Mouse (Mus musculus): ENCODE data around the gene Ewsr1. TPM values are rescaled to one million over a fixed set of nuclear protein-coding genes. Genes with fewer than 3 reads are reported as not detected.

Ewsr1 gene
- total RNA-seq, 2 experiments from 2014 or later = 259 to 301 TPM

DNA sequence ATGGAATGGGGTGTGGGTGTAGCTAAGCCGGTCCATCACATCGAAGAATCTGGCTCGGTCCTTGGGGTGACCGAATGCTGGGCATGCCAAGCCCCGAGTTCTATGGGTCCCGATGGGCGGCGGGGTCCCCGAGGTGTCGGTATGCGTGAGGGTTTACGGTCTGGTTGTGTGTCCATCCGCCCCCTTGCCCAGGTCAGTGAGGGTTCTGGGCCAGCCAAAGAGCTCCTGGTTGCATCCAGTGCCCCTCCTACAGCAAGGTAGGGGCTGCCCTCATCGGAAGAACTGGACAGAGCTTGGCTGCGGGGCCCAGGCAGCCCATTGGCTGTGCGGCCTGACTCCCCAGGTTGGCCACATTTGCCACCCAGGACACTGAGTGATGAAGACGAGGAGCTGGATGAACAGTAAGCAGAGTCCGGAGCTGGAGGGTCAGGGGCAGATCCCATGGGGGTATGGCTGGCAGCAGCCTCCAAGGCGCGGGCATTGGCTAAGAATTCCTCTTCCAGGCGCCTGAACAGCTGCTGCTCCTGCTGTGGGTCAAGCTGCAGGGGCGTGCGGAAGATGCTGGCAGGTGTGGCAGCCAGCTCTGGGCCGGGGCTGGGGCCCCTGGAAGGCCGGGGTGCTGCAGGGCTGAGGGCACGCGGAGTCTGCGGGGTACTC lies 38.2 kb downstream of the Ewsr1 start:
- DNase-seq (ENCODE audit: low spot score in 2 of 2) = peak in 1 of 2 experiments; percentile 32
- intact Hi-C loops (cut with DNase I) = no loop called here

DNA sequence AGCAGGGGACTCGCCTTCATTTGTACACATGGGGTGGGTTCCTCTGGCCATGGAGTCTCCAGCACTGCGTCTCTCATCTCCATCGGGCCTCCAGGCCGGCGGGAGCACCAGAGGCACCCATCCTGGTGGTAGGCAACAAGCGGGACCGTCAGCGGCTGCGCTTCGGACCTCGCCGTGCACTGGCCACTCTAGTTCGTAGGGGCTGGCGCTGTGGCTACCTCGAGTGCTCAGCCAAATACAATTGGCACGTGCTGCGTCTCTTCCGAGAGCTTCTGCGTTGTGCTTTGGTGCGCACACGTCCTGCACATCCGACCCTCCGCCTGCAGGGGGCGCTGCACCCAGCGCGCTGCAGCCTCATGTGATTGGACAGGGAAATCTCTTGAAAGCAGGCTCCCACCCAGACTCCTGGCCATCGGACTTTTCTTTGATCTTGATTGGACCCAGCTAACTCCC lies 39.3 kb downstream of the Ewsr1 start:
- intact Hi-C loops (cut with DNase I) = loop anchor here (2.0 kb wide), 1 partner anchor 17 kb away; no protein-coding TSS in a partner anchor
- peak; percentile 71 to 74 for DNase-seq (ENCODE audit: low spot score in 2 of 2)

DNA sequence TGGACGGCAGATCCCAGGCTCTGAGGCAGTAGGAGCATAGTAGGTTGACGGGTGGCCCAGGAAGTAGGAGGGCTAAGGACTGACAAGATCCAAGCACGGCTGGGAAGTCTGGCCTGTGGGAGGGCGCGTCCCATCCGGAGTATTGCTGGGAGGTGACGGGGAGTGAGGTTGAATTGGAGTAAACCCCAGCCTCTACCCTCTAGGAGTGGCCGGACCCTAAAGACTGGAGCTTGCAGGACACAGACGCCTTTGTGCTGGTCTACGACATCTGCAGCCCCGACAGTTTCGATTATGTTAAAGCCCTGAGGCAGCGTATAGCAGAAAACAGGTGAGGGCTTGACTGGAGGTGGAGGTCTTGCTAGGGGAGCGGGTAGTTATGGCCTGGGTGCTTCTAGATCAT lies 39.8 kb downstream of the Ewsr1 start:
- no peak for DNase-seq (ENCODE audit: low spot score in 2 of 2)
- intact Hi-C loops (cut with DNase I) = loop anchor here (2.0 kb wide), 1 partner anchor 16 kb away; no protein-coding TSS in a partner anchor

DNA sequence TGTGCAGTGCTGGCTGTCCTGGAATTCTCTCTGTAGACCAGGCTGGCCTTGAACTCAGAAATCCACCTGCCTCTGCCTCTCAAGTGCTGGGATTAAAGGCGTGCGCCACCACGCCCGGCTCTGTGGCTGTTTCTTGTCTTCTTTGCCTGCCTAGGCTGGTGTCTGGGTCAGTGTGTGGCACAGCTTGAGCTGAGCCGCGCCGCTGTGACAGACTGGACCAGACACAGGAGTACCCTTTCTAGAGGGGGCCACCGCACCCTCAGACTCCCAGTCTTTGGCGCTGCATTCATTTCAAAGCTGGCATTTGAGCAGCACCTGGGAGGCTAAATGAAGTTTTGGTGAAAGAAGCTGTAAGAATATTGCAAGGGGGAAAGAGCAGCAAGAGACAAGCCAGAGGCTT lies 40.3 kb downstream of the Ewsr1 start:
- intact Hi-C loops (cut with DNase I) = loop anchor here (2.0 kb wide), 1 partner anchor 16 kb away; no protein-coding TSS in a partner anchor
- DNase-seq (ENCODE audit: low spot score in 2 of 2) = no peak

DNA sequence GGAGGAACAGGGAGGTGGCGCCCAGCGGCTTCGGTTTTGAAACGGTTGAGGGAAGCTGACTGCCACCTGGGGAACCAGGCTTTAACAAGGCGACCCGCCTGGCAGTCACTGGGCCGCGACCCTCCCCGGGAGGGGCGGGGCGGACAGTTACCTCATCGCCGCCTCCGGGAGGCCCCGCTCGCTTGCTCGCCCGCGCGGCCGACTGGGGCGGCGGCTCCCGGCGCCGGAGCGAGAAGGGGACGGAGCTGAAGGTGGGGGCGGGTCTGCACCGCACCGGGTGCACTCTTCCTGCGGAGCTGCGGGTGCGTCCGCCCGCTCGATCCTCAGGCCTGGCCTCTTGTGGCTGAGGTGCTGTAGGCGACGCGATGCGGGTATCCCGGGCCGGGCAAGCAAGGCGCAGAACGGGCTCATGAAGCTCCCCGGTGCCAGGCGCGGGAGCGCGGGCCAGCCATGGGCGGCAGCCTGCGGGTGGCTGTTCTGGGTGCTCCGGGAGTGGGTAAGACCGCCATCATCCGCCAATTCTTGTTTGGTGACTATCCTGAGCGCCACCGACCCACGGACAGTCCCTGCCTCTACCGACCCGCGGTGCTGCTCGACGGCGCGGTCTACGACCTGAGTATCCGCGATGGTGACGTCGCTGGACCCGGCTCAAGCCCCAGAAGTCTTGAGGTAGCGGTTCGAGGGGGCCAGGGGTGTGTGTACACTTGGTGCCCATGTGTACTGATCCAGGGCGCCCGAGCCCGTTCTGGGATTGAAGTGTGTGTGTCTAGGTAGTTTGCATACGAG lies 41.0 kb downstream of the Ewsr1 start, which contains the start of gene Rasl10a:
TSS of gene Rasl10a (plus strand) at position 273 of the 786 bp plus-strand sequence.
- intact Hi-C loops (cut with DNase I) = loop anchor here (2.0 kb wide), 1 partner anchor 15 kb away; no protein-coding TSS in a partner anchor
- peak; percentile 59 to 60 for DNase-seq (ENCODE audit: low spot score in 2 of 2)

DNA sequence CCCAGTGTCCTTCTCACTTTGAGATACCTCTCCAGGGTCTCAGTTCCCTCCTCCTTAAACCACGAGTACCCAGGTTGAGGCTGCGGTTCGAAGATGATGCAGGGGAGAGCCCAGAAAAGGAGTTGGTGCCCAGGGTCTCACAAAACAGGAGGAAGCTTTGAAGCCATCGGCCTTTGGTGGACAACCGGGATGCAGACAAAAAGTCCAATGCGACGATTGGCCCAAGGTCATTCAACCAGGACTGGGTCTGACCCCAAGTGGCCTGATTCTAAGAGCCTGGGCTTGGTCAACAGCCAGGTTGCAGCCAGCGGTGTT lies 41.6 kb downstream of the Ewsr1 start:
- intact Hi-C loops (cut with DNase I) = no loop called here
- DNase-seq (ENCODE audit: low spot score in 2 of 2) = no peak

DNA sequence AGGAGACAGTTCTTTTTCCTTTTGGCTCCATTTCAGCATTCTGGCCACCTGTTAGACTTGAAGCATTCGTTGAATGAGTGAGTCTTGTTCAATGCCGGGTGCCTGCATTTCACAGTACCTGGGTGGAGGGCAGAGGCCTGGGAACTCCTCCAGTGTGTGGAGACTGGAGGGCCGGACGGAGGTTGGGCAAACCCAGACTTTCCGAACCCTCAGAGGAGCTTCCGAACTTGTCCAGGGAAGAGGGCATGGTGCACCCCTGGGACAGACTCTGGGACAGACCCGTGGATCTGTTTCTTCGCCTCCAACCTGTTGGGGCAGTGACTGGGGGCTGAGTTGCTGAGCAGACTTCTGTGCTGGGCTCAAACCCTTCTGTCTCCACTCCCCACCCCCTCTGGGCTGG lies 42.0 kb downstream of the Ewsr1 start:
- peak in 1 of 2 experiments; percentile 31 for DNase-seq (ENCODE audit: low spot score in 2 of 2)
- intact Hi-C loops (cut with DNase I) = no loop called here

DNA sequence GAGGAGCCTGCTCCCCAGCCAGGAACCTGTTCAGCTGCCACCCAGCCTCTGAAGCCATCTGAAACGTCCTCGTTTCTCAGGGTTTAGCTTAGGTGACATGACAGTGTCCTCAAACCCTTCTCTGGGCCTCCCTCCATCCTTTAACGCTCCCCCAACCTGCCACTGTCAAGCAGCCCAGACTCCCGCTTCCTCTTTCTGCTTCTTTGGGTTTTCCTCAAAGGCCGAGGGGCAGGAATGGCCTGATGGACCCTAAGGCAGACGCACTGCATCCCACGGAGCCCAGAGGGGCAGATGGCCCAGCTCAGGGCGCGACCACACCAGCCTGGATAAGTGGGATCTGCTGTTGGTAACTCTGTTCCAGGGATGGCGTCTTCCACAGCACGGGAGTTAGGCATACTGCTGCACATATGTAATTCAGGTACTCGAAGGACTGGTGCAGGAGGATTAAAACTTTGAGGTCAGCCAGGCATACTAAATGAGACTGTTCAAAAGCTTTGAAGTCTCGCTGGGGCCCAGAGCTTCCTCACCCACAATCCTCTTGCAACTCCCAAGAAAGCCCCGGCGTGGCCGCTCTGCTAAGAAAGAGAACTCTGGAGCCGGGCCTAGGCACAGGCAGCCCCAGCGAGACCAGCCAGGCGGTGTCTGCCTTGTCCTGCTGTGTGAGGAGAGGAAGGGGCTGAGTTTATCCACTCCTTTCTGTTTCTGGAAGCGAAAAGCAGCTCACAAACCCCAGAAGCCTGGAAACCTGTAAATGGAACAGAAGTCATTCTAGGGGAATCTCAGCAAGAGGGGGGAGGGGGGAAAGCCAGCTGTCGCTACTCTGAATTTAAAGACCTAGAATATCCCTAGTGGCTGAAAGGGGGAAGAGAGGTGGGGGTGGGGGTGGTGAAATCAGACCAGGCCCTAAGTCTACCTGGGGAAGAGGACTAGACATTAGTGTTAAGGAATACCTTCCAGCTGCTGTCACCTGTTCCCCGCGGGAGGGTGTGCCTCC lies 42.8 kb downstream of the Ewsr1 start:
- peak in 1 of 2 experiments; percentile 57 for DNase-seq (ENCODE audit: low spot score in 2 of 2)
- intact Hi-C loops (cut with DNase I) = no loop called here

DNA sequence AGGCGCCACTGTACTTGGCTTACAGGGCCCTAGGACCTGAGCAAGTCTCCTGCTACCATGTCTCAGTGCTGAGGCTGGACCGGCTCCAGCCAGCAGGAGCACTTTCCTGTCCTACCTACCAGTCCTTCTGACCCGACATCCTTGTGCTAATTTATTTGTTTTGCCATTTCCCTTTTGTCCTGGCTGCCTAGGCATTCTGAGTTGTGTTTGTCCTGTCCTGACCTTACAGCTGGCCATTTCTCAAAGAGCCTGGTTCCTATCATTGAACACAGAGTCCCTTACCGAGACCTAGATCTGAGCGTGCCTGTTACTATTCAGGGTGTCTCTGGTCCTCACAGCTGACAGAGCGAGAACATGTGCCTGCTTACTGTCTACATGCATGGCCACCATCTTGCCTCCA lies 44.2 kb downstream of the Ewsr1 start:
- DNase-seq (ENCODE audit: low spot score in 2 of 2) = no peak
- intact Hi-C loops (cut with DNase I) = no loop called here

DNA sequence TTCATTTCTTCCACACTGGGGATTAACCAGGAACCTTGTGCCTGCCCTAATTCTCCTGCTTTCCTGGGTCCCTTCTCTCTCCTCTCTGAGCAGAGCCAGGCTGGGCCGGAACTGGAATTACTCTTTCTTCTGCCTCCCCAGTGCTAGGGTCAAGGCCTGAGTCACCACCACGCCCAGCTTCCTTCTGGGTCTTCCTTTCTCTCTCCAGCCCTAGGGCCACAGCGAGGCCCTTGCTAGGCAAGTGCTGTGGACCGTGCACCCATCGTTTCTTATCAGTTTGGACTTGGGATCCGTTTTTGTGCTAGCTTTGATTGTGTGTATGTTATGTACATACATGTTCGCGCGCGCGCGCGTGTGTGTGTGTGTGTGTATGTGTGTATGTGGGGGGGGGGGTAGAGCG lies 44.9 kb downstream of the Ewsr1 start:
- DNase-seq (ENCODE audit: low spot score in 2 of 2) = no peak
- intact Hi-C loops (cut with DNase I) = no loop called here

DNA sequence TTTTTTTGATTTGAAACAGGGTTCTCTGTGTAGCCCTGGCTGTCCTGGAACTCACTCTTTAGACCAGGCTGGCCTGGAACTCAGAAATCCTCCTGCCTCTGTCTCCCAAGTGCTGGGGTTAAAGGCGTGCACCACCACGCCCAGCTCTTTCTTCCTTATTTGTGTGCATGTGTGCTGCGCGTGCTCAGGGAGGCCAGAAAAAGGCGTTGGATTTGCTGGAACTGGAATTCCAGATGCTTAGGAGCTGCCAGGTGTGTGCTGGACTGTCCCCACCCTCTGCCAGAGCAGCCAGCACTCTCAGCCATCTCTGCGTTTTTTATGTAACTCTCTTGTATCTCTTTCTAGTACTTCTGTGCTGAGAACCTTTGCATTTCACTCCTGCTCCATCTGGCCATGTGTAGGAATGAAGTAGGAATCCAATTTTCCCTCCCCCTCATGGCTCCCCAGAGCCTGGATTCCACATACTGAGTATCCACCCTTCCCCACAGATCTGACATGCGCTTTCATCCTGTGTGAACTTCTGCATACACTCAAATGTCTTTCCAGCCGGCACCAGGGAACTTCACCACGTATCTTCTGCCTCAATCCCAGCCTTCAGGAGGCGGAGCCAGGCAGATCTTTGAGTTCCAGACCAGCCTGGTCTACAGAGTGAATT lies 46.7 kb downstream of the Ewsr1 start:
- peak; percentile 65 to 96 for DNase-seq (ENCODE audit: low spot score in 2 of 2)
- intact Hi-C loops (cut with DNase I) = loop anchor here (1.0 kb wide), 1 partner anchor 24 kb away; no protein-coding TSS in a partner anchor

DNA sequence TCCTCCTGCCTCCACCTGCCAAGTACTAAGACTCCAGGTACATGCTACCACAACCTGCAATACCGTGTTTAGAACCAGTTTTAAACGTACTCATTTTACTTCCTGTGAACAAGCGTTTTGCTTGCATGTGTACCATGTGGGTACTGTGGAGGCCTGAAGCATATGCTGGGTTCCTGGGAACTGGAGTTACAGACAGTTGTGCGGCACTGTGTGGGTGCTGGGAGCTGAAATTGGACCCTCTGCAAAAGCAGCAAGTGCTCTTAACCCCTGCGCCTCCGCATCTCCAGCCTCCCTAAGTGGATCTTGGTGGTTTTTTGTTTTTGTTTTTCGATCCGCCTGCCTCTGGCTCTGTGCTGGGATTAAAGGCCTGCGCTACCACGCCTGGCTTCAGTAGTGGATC lies 47.4 kb downstream of the Ewsr1 start:
- intact Hi-C loops (cut with DNase I) = loop anchor here (1.0 kb wide), 1 partner anchor 23 kb away; no protein-coding TSS in a partner anchor
- peak in 1 of 2 experiments; percentile 53 for DNase-seq (ENCODE audit: low spot score in 2 of 2)

DNA sequence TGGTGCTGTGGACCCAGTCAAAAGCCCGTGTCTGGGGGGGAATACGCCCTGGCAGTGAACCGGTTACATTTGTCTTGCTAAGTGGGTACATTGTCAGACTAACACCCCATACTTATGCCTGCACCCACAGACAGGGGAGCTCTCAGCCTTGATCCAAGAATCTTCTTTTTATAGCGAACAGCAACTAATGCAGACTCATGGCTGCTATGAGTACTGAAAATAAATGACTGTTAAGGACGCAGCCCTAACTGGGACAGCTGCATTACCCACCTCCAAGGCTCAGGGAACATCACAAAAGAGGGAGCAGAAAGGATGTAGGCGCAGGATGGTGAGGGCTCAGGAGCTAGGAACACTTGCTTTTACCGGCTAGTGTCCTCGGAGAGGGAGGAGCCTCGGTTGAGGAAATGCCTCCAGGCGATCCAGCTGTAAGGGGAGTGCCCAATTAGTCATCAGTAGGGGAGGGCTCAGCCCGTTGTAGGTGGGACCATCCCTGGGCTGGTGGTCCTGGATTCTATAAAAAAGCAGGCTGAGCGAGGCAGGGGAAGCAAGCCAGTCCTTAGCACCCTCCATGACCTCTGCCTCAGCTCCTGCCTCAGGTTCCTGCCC lies 52.6 kb downstream of the Ewsr1 start:
- DNase-seq (ENCODE audit: low spot score in 2 of 2) = peak; percentile 49 to 88
- intact Hi-C loops (cut with DNase I) = no loop called here

DNA sequence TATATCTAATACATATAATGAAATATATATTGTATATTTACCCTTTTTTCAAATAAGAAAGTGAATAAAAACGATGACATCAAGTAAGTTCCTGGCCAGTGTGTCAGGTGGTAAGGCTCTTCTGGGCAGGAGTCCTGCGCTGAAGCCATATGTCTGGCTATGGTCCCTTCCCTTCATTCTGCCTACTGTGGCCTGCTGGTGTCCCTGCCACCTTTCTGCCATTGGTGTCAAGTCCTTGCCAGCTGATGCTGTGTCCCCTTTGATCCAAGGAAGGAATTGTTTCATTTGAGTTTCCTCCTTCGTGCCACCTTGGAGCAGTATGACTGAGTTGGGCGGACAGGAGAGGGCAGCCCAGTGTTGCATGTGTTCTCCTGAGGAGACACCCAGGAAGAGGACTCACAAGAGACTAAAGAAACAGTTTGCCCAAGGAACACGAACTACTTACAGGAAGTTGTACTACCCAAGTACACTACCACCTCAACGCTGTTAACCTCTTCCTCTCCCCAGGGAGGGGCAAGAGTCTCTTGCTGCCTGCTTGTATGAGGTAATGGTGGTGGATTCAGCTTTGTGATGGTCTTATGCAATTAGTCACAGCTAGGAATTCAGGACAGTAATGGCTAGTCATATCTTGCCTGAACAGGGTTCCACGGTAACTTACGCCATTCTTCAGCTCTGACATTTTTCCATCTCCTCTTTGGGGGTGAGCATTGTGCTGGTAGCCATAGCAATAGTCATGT lies 56.3 kb downstream of the Ewsr1 start:
- DNase-seq (ENCODE audit: low spot score in 2 of 2) = no peak
- intact Hi-C loops (cut with DNase I) = loop anchor here (2.0 kb wide), 1 partner anchor 16 kb away; the partner anchor contains the start of gene Rasl10a

DNA sequence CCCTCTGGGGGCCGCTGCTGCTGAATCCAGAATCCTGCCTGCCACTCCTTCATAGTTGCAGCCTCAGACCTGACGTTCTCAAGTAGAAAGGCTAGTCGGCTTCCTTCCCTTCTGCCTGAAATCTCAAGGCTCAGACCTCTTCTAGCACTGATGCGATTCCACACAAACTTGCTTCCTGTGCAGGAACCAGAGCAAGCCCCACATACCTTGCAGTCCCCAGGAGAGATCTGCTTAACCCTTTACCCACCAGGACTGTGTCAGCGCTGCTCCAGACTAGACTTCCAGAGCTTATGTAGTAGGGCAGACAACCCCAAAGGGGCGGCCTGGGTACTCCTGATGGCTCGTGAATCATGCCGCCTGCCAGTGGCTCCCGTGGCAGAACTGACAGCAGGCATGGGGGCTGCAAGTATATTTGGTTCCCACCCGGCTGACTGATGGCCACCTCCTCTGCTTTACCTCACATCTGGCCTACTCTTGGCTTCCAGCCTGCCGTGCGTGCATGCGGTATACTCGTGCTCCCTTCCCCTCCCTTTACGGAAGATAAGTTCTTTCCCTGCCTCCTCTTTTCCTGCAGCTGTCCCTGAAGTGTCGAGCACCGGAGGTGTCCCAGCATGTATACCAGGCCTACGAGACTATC lies 57.8 kb downstream of the Ewsr1 start:
- intact Hi-C loops (cut with DNase I) = no loop called here
- DNase-seq (ENCODE audit: low spot score in 2 of 2) = peak; percentile 62 to 91

DNA sequence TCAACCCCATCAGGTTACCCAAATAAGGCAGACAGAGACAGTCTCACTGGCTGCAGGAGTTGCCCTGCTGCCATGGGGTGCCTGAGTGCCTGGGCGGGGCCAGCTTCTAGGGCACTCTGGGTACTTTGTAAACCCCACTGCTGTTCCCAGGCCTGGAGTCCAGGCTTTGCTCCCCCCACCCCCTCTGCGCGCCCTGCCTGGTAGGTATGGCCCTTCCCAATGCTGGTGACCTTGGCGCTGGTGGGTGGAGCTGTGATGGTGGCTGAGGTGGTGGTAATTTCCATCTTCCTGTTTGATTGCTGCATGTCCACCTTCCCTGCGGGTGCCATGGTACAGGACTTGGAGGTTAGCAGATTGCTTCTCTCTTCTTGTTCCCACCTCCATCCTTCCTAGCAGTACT lies 58.5 kb downstream of the Ewsr1 start:
- intact Hi-C loops (cut with DNase I) = no loop called here
- DNase-seq (ENCODE audit: low spot score in 2 of 2) = no peak

DNA sequence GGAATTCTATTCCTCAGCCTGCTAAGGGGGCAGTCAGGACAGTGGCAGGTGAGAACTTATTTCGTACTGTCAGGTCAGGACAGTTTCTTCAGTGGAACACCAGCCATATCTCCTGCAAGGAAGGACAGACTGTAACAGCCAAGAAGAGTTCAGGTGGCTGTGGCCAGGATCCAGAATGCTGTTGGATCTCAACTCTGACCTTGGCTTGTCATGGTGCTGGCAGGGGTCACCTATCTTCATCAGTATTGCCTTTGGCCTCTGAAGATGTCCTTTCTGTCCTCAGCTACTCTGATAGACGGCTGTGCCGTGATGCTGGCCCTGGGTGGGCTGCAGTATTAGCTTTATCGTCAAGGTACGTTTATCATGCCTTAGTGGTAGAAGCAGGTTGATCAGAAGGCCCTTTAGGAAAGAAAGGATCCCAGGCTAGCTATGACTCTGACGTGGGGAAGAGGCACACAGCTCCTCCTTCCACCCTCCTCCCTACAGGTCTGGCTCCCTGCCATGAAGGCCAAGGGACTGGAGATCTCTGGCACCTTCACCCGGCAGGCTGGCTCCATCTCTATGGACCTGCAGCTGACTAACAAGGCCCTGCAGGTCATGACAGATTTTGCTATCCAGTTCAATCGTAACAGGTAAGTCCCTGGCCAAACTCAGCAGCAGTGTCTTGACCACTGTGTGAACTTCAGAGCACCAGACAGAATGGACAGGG lies 61.8 kb downstream of the Ewsr1 start:
- intact Hi-C loops (cut with DNase I) = loop anchor here (1.0 kb wide), 1 partner anchor 9 kb away; no protein-coding TSS in a partner anchor
- DNase-seq (ENCODE audit: low spot score in 2 of 2) = no peak

Data from left cerebral cortex, postnatal 25 days (tissue).